Mouse (Mus musculus): ENCODE results near the gene Cfap74.

DNA sequence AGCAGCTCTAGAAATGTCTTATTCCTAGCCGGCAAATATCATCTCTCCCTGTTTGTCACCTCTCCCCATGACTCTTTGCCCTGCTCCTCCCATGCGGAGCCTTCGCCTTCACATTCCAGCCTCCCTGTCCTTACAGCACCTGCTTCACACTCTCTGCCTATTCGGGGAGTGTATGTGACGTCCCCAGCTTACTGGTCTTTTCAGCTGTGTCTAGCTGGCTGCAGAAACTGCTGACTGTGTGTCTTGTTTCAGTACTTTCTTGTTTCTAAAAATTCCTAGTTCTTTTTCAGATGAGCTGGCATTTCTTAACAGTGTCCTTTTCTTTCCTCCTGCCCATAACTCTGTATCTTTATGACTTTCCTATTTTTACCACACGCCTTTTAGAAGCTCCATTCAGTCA lies 23.4 kb downstream of the Cfap74 start:
- no peak for TF ChIP-seq CTCF (IDR thresholded peaks at IDR 0.05; ENCODE audit: insufficient read depth, low read length)
- no peak for TF ChIP-seq POLR2A (IDR thresholded peaks at IDR 0.05; ENCODE audit: borderline replicate concordance, extremely low read depth, low read depth, low read length)

Data from lung, adult 2 months (tissue).